28 mouse cellular contexts compared by ENCODE assay signal in the genomic region with DNA sequence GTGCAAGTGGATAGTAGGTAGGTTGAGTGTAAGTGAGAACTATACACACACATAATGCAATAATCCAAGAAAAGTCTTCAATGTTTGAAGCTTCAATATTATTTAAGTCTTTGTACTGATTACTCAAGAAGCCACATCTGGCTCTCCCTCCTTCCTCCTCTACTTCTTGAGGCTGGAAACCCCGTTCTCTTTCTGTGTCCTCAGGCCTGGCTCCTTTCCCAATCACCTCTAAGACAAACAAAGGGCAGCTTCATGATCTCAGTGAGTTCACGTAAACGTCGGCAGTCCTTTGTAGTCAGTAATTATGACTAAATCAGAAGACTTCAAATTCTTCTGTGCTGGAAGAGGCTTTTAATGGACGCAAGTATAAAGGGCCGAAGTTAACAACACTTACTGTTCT. TPM values are rescaled to one million over a fixed set of nuclear protein-coding genes. Genes with fewer than 3 reads are reported as not detected.
"Had no signal": no experiment of that assay in that cellular context is flagged by ENCODE, and none has a peak within 500 bp of the region (broad histone marks: within the 10 kb centered on the region; RNA-seq: fewer than 3 reads in every experiment).

No protein-coding gene starts in this region.

- H3K9me3 ChIP-seq: embryonic facial prominence, embryonic 10.5 days; embryonic facial prominence, embryonic 12.5 days; embryonic facial prominence, embryonic 13.5 days; embryonic facial prominence, embryonic 15.5 days; forebrain, embryonic 10.5 days; forebrain, embryonic 12.5 days; forebrain, embryonic 13.5 days; forebrain, embryonic 15.5 days had no signal

- H3K4me3 ChIP-seq: embryonic facial prominence, embryonic 10.5 days; embryonic facial prominence, embryonic 12.5 days; embryonic facial prominence, embryonic 13.5 days; embryonic facial prominence, embryonic 15.5 days; erythroblast, embryonic 14.5 days; forebrain, embryonic 10.5 days; forebrain, embryonic 12.5 days; forebrain, embryonic 13.5 days; forebrain, embryonic 15.5 days; gastrocnemius, adult 2 months had no signal

- H3K9ac ChIP-seq: embryonic facial prominence, embryonic 12.5 days; embryonic facial prominence, embryonic 13.5 days; embryonic facial prominence, embryonic 15.5 days; forebrain, embryonic 12.5 days; forebrain, embryonic 13.5 days; forebrain, embryonic 15.5 days; forebrain, postnatal 0 days had no signal

- H3K27ac ChIP-seq: embryonic facial prominence, embryonic 10.5 days; embryonic facial prominence, embryonic 12.5 days; embryonic facial prominence, embryonic 13.5 days; embryonic facial prominence, embryonic 15.5 days; forebrain, embryonic 10.5 days; forebrain, embryonic 12.5 days; forebrain, embryonic 13.5 days; forebrain, embryonic 15.5 days; gastrocnemius, adult 2 months had no signal

- H3K4me1 ChIP-seq: embryonic facial prominence, embryonic 10.5 days; embryonic facial prominence, embryonic 12.5 days; embryonic facial prominence, embryonic 15.5 days; forebrain, embryonic 10.5 days; forebrain, embryonic 12.5 days; forebrain, embryonic 13.5 days; forebrain, embryonic 15.5 days had no signal

- H3K36me3 ChIP-seq: embryonic facial prominence, embryonic 10.5 days; embryonic facial prominence, embryonic 12.5 days; embryonic facial prominence, embryonic 13.5 days; embryonic facial prominence, embryonic 15.5 days; forebrain, embryonic 10.5 days; forebrain, embryonic 12.5 days; forebrain, embryonic 15.5 days had no signal

- H3K27me3 ChIP-seq: forebrain, embryonic 13.5 days; forebrain, embryonic 15.5 days had no signal

- H3K4me2 ChIP-seq: embryonic facial prominence, embryonic 12.5 days; embryonic facial prominence, embryonic 13.5 days; embryonic facial prominence, embryonic 15.5 days; forebrain, embryonic 12.5 days; forebrain, embryonic 13.5 days; forebrain, embryonic 15.5 days had no signal

- ATAC-seq: forebrain, embryonic 13.5 days; forebrain, embryonic 14.5 days; forebrain, embryonic 15.5 days; forebrain, embryonic 16.5 days; forebrain, postnatal 0 days had no signal

- DNase-seq: cerebellum, adult 2 months; cerebellum, adult 8-10 months; cerebellum, adult 9-10 months; cerebellum, adult 9-11 months; cerebellum, postnatal 10 days; cerebellum, postnatal 14 days; cerebellum, postnatal 25 days; cerebellum, postnatal 36 days; embryo, embryonic 11 days; forebrain, postnatal 0 days; gastrocnemius, adult 2 months; gastrocnemius, postnatal 10 days; gastrocnemius, postnatal 14 days; gastrocnemius, postnatal 25 days; gastrocnemius, postnatal 36 days; heart, adult 11 months; heart, adult 18-20 months had no signal

RNA-seq across cellular contexts. Expression of gene Adamts8, which starts 7.5 kb away (rescaled TPM):
- polyA plus RNA-seq: erythroblast, embryonic 14.5 days had no signal

RNA-seq across cellular contexts. Expression of gene Adamts15, which starts 12.6 kb away (rescaled TPM):
- polyA plus RNA-seq: erythroblast, embryonic 14.5 days had no signal
